Mouse (Mus musculus) kidney, embryonic 15.5 days (tissue): ENCODE results near the gene Tmem171. TPM values are rescaled to one million over a fixed set of nuclear protein-coding genes. Genes with fewer than 3 reads are reported as not detected.

ENCODE experiments used
- ATAC-seq: fragments of 200-750 bp; cut with Nextera tagmentation; replicated peaks from 2 replicates; pipeline ENCODE4 v1.8.0; 2017; ENCODE audit warnings: moderate TSS enrichment; ENCODE audit not compliant: low FRiP score
- H3K27ac ChIP-seq: fragments of 300-500 bp; sonication (generic); 2 replicates; pipeline ENCODE4 v1.5.1; 2015; ENCODE audit warnings: mild to moderate bottlenecking, inconsistent platforms
- H3K27me3 ChIP-seq: fragments of 300-500 bp; sonication (generic); 2 replicates; pipeline ENCODE4 v1.6.1; 2015; ENCODE audit warnings: inconsistent platforms
- H3K36me3 ChIP-seq: fragments of 300-500 bp; sonication (generic); 2 replicates; pipeline ENCODE4 v1.6.1; 2015; ENCODE audit warnings: inconsistent platforms
- H3K4me1 ChIP-seq: fragments of 300-500 bp; sonication (generic); 2 replicates; pipeline ENCODE4 v1.6.1; 2015; ENCODE audit warnings: inconsistent platforms
- H3K4me2 ChIP-seq: fragments of 300-500 bp; sonication (generic); 2 replicates; pipeline ENCODE4 v1.6.1; 2015; ENCODE audit warnings: moderate library complexity, mild to moderate bottlenecking, inconsistent platforms
- H3K4me3 ChIP-seq: fragments of 300-500 bp; sonication (generic); replicated peaks from 2 replicates; pipeline ENCODE4 v1.5.1; 2015; ENCODE audit warnings: mild to moderate bottlenecking, inconsistent platforms
- H3K9ac ChIP-seq: fragments of 300-500 bp; sonication (generic); 2 replicates; pipeline ENCODE4 v1.6.1; 2015; ENCODE audit warnings: mild to moderate bottlenecking, inconsistent platforms
- H3K9me3 ChIP-seq: fragments of 300-500 bp; sonication (generic); replicated peaks from 2 replicates; pipeline ENCODE4 v1.6.1; 2016; ENCODE audit warnings: inconsistent platforms
- WGBS: fragments of 180-500 bp; shearing (Covaris S2); methylation state at CpG from one replicate; pipeline ENCODE4 v1.1.7; 2015; ENCODE audit warnings: mixed read lengths; 5-methylcytosine and 5-hydroxymethylcytosine counted together
- polyA plus RNA-seq: library from polyadenylated mRNA; unstranded; fragments of >200 nt; fragmentation: Nextera tagmentation; extraction: Ambion mirVana; gene quantifications from 2 replicates; pipeline ENCODE4 v1.2.1, GENCODE M21; 2015

Gene Tmem171
- polyA plus RNA-seq, 1 experiment from 2014 or later, result 6.5 TPM

DNA sequence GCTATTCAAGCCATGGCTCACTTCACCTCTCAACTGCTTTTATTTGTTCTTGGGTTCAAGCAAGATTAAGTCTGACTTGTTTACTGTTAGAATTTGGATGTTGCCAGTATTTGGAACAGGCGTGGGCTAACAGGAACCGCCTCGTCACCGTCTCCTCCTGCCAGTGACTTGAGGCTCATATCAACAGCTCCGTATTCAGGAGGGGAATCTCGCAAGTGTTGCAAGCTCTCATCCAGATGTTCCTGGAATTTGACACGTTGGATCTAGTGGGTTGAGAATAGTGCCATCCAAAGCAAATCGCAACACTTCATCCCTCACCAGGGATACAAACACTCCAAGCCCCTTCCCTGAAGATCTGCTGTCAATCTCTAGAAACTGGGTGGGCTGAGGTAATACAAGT, 15.6 kb upstream of the Tmem171 start:
- no peaks in the 10 kb centered on the region for H3K9me3 ChIP-seq
- no peak overlapping the region for H3K27ac ChIP-seq
- WGBS, result 68% methylated on average over 8 of the region's 8 CpGs
- no peak overlapping the region for H3K9ac ChIP-seq
- H3K4me1 ChIP-seq, result no peaks in the 10 kb centered on the region
- no peaks in the 10 kb centered on the region for H3K27me3 ChIP-seq
- H3K36me3 ChIP-seq, result no peaks in the 10 kb centered on the region
- H3K4me2 ChIP-seq, result no peak overlapping the region
- no peak overlapping the region for H3K4me3 ChIP-seq
- no peak for ATAC-seq

GRCm38 (mm10) chr13:98705501-98705900, 10.9 kb upstream of the Tmem171 start:
- Histone ChIP-seq H3K27ac (no peak overlapping the region), H3K9me3 (no peaks in the 10 kb centered on the region), H3K4me3 (no peak overlapping the region), H3K9ac (no peak overlapping the region), H3K36me3 (no peaks in the 10 kb centered on the region), H3K27me3 (no peaks in the 10 kb centered on the region), H3K4me2 (no peak overlapping the region), H3K4me1 (peaks cover 5% of the 10 kb centered on the region; the same call in 1 of the 2 replicates)
- ATAC-seq, result no peak
- 83% methylated on average over 4 of the region's 4 CpGs for WGBS

- WGBS, result 83% methylated on average over 6 of the region's 8 CpGs
- H3K27ac ChIP-seq, result no peak overlapping the region
- no peaks in the 10 kb centered on the region for H3K27me3 ChIP-seq
- no peak overlapping the region for H3K4me2 ChIP-seq
- peaks cover 10% of the 10 kb centered on the region; the same call in 1 of the 2 replicates for H3K4me1 ChIP-seq
- H3K4me3 ChIP-seq, result no peak overlapping the region
- H3K9me3 ChIP-seq, result no peaks in the 10 kb centered on the region
- H3K36me3 ChIP-seq, result no peaks in the 10 kb centered on the region
- no peak for ATAC-seq
- H3K9ac ChIP-seq, result no peak overlapping the region
Measured at GRCm38 (mm10) chr13:98703786-98704185, 9.2 kb upstream of the Tmem171 start.

DNA sequence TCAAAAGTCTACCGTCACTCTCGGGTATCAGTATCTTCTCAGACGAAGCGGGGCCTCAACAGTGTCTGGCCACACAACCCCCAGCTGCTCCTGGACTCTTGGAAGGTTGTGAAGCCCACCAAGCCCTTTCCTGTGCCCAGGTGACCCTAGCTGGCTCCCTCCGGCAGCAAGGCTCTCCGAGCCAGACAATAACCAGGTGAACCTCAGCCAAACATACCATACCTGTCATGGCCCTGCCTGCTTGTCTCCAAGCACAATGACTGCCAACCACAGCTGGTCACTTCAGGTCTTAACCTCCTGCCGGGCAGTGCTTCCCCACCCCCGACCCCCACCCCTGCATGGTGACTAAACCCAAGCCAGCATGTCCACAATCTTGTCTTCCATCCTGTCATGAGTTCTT, 7.7 kb upstream of the Tmem171 start:
- Histone ChIP-seq H3K9ac (no peak overlapping the region), H3K36me3 (no peaks in the 10 kb centered on the region), H3K4me3 (no peak overlapping the region), H3K27me3 (no peaks in the 10 kb centered on the region), H3K9me3 (no peaks in the 10 kb centered on the region), H3K27ac (no peak overlapping the region), H3K4me2 (no peak overlapping the region), H3K4me1 (peaks cover 10% of the 10 kb centered on the region; the same call in 1 of the 2 replicates)
- ATAC-seq, result no peak
- WGBS, result 84% methylated on average over 8 of the region's 8 CpGs

GRCm38 (mm10) chr13:98701309-98701675, 6.7 kb upstream of the Tmem171 start:
- no peak overlapping the region for H3K4me2 ChIP-seq
- H3K9me3 ChIP-seq, result no peaks in the 10 kb centered on the region
- peaks cover 14% of the 10 kb centered on the region; the same call in 1 of the 2 replicates for H3K4me1 ChIP-seq
- no peaks in the 10 kb centered on the region for H3K36me3 ChIP-seq
- no peak overlapping the region for H3K4me3 ChIP-seq
- no peaks in the 10 kb centered on the region for H3K27me3 ChIP-seq
- 80% methylated on average over 5 of the region's 5 CpGs for WGBS
- ATAC-seq, result no peak
- H3K9ac ChIP-seq, result no peak overlapping the region
- H3K27ac ChIP-seq, result peak overlapping the region; percentile 76

DNA sequence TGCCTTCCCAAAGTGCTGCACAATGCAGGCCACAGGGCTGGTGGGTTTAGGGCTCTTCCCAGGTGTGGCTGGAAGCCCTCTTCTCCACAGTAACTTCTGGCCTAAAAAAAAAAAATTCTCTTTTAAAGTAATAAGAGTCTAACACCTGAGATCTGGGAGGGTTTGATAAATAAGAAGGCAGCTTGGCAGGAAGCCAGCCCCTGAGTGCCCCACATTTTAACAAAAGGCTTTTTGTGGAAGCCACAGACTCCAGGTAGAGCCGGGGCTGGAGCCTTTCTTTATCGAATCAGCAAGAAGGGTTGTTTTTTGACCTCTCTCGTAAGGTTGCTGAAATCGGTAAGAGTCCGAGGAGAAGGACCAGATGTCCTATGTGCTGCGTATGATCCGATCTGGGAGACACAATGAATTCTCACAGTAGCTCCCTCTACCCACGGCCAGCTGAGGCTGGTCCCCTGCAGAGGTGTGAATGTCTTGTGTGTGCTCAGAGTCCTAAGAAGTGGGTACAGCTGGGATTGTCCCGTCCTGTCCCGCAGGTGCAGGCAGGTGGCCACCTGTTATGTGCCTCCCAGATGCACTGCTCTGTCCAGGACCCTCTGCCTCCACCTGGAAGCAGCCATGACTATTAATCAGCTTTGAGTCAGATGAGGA, 6.2 kb upstream of the Tmem171 start:
- no peaks in the 10 kb centered on the region for H3K9me3 ChIP-seq
- H3K27me3 ChIP-seq, result no peaks in the 10 kb centered on the region
- 55% methylated on average over 10 of the region's 10 CpGs for WGBS
- no peak overlapping the region for H3K4me3 ChIP-seq
- H3K27ac ChIP-seq, result peak overlapping the region; percentile 76
- no peak for ATAC-seq
- H3K4me2 ChIP-seq, result no peak overlapping the region
- H3K4me1 ChIP-seq, result peaks cover 17% of the 10 kb centered on the region; the same call in 1 of the 2 replicates
- H3K36me3 ChIP-seq, result no peaks in the 10 kb centered on the region
- no peak overlapping the region for H3K9ac ChIP-seq

DNA sequence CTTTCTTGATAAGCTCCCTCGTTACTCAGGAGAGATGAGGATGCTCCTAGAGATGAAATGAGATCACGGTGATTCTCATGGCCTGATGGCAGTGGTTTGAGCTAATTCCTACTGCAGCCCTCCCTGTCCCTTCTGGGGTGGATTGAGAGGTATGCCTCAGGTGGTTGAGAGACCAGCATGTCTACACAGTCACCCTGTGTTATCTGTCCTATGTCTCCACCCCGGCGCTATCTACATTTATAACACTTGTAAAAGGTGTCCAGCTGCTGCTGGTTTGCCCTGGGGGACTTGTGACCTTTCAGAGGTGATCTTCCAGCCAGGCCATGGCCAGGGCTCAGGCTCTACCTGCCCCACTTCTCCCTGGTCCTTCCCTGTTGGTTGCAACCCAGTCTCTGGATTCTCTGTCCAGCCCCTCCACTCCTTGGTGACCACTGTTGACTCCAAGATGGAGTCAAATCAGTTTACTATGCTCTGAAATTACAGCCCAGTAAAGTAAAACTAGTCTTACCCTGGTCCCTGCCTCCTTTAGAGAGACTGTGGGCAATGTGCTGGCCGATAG, 5.4 kb upstream of the Tmem171 start:
- no peak overlapping the region for H3K4me3 ChIP-seq

GRCm38 (mm10) chr13:98699051-98699744, 4.6 kb upstream of the Tmem171 start:
- Histone ChIP-seq H3K9ac (no peak overlapping the region), H3K27ac (peak overlapping the region; percentile 56), H3K4me2 (no peak overlapping the region), H3K36me3 (no peaks in the 10 kb centered on the region), H3K9me3 (no peaks in the 10 kb centered on the region), H3K4me3 (no peak overlapping the region), H3K4me1 (peaks cover 31% of the 10 kb centered on the region), H3K27me3 (peaks cover 12% of the 10 kb centered on the region)
- no peak for ATAC-seq
- WGBS, result 38% methylated on average over 14 of the region's 14 CpGs

More for the DNA sequence above, 5.4 kb upstream of the Tmem171 start:
- H3K27me3 ChIP-seq, result peaks cover 4% of the 10 kb centered on the region
- no peaks in the 10 kb centered on the region for H3K9me3 ChIP-seq
- H3K36me3 ChIP-seq, result no peaks in the 10 kb centered on the region
- no peak for ATAC-seq
- peak overlapping the region; percentile 54; the same call in 1 of the 2 replicates for H3K27ac ChIP-seq
- H3K4me2 ChIP-seq, result no peak overlapping the region
- no peak overlapping the region for H3K9ac ChIP-seq
- H3K4me1 ChIP-seq, result peaks cover 24% of the 10 kb centered on the region
- WGBS, result 69% methylated on average over 5 of the region's 5 CpGs

GRCm38 (mm10) chr13:98696716-98697115, 2.1 kb upstream of the Tmem171 start:
- Histone ChIP-seq H3K27me3 (peaks cover 20% of the 10 kb centered on the region), H3K27ac (no peak overlapping the region), H3K4me1 (peaks cover 31% of the 10 kb centered on the region), H3K9me3 (no peaks in the 10 kb centered on the region), H3K36me3 (no peaks in the 10 kb centered on the region), H3K9ac (no peak overlapping the region), H3K4me2 (no peak overlapping the region), H3K4me3 (no peak overlapping the region)
- ATAC-seq, result no peak
- WGBS, result 80% methylated on average over 3 of the region's 3 CpGs

- H3K9ac ChIP-seq, result peak overlapping the region; percentile 43; the same call in 1 of the 2 replicates
- H3K27ac ChIP-seq, result 0 out of 2 replicates have a peak overlapping the region, but pooled peaks have one; percentile 37
- 30% methylated on average over 2 of the region's 2 CpGs for WGBS
Measured at GRCm38 (mm10) chr13:98695546-98695945, 912 bp upstream of the Tmem171 start.

GRCm38 (mm10) chr13:98693316-98693715, 1.3 kb downstream of the Tmem171 start:
- ATAC-seq, result no peak
- Histone ChIP-seq H3K27me3 (peaks cover 20% of the 10 kb centered on the region), H3K36me3 (no peaks in the 10 kb centered on the region), H3K27ac (no peak overlapping the region), H3K4me2 (no peak overlapping the region), H3K4me1 (peaks cover 29% of the 10 kb centered on the region), H3K9ac (no peak overlapping the region), H3K4me3 (no peak overlapping the region), H3K9me3 (no peaks in the 10 kb centered on the region)
- 86% methylated on average over 11 of the region's 11 CpGs for WGBS

More at GRCm38 (mm10) chr13:98695546-98695945, 912 bp upstream of the Tmem171 start:
- Histone ChIP-seq H3K36me3 (no peaks in the 10 kb centered on the region), H3K4me1 (peaks cover 26% of the 10 kb centered on the region), H3K4me2 (peak overlapping the region; percentile 77), H3K27me3 (peaks cover 20% of the 10 kb centered on the region), H3K4me3 (no peak overlapping the region; the same call in 1 of the 2 replicates), H3K9me3 (no peaks in the 10 kb centered on the region)
- peak; percentile 12; the same call in 1 of the 2 replicates for ATAC-seq

DNA sequence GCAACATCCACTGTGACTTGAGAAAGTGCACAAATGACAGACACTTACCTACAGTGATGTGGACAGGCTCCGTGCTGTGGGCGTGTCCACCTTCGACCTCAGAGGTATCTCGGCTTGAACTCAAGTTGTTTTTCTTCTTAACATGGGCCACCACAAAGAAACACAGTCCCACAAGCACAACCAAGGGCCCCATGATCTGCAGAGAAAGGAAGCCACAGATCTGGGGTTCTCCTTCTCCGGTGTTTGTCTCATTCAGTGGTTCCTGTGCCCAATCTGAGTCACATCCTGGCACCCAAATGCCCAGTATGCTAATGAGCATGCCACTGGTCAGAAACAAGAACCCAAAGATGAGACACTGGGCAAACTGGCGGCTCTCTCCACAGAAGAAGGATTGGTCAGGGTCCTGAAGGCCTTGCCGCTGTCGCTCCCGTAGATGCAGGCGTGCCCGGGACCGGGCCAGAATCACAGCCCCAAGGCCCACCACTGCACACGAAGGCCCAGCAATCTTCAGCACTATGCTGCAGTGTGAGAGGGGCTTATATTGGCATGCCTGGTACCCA, 2.6 kb downstream of the Tmem171 start:
- Histone ChIP-seq H3K9me3 (no peaks in the 10 kb centered on the region), H3K4me3 (no peak overlapping the region), H3K4me1 (peaks cover 31% of the 10 kb centered on the region), H3K9ac (no peak overlapping the region), H3K27me3 (peaks cover 20% of the 10 kb centered on the region), H3K27ac (no peak overlapping the region), H3K36me3 (no peaks in the 10 kb centered on the region), H3K4me2 (peak overlapping the region; percentile 6; the same call in 1 of the 2 replicates)
- no peak for ATAC-seq
- WGBS, result 83% methylated on average over 13 of the region's 13 CpGs
